8 mouse cellular contexts compared by ENCODE assay signal in genomic region chr4:132843705-132844071, GRCm38 (mm10). TPM values are rescaled to one million over a fixed set of nuclear protein-coding genes. Genes with fewer than 3 reads are reported as not detected.
DNase-seq lines count a peak whose midpoint lies in the region; ATAC-seq and TF ChIP-seq lines count a peak whose summit lies in the region.

No protein-coding gene starts in this region.

- H3K27me3 ChIP-seq in heart, postnatal 0 days (ENCODE audit: control insufficient read depth, insufficient read depth, low read length): no peaks in the 10 kb centered on the region
- H3K27me3 ChIP-seq in embryonic facial prominence, embryonic 10.5 days (replicated peaks; ENCODE audit: low read depth, poor library complexity, severe bottlenecking): no peaks in the 10 kb centered on the region
- no peaks in the 10 kb centered on the region for H3K27me3 ChIP-seq in hindbrain, postnatal 0 days (ENCODE audit: insufficient read depth, low read length)
- no peaks in the 10 kb centered on the region for H3K27me3 ChIP-seq in midbrain, embryonic 15.5 days (replicated peaks)

- peak overlapping the region; percentile 98 for H3K4me2 ChIP-seq in heart, postnatal 0 days (ENCODE audit: low read depth, low read length)
- peak overlapping the region; percentile 69 for H3K4me2 ChIP-seq in hindbrain, postnatal 0 days (ENCODE audit: low read depth, low read length)
- peak overlapping the region; percentile 82 for H3K4me2 ChIP-seq in midbrain, embryonic 15.5 days

- H3K4me3 ChIP-seq in heart, postnatal 0 days (ENCODE audit: low read depth, low read length): peak overlapping the region; percentile 81; the same call in 1 of the 2 replicates
- H3K4me3 ChIP-seq in embryonic facial prominence, embryonic 10.5 days: peak overlapping the region; percentile 91
- peak overlapping the region; percentile 62 for H3K4me3 ChIP-seq in hindbrain, postnatal 0 days (ENCODE audit: low read length)
- peak overlapping the region; percentile 88 for H3K4me3 ChIP-seq in midbrain, embryonic 15.5 days

- intact Hi-C loops in heart, postnatal 14 days (cut with DNase I): loop anchor here (5.0 kb wide), 1 partner anchor 79 kb away; the partner anchor contains the start of gene Fam76a

- no peak overlapping the region for H3K27ac ChIP-seq in heart, postnatal 0 days (ENCODE audit: low read depth)
- H3K27ac ChIP-seq in embryonic facial prominence, embryonic 10.5 days (replicated peaks): peak overlapping the region; percentile 93
- H3K27ac ChIP-seq in hindbrain, postnatal 0 days: peak overlapping the region; percentile 74
- peak overlapping the region; percentile 84 for H3K27ac ChIP-seq in midbrain, embryonic 15.5 days

- no peak for DNase-seq in heart, postnatal 0 days (ENCODE audit: low spot score)
- no peak for DNase-seq in heart, postnatal 14 days
- DNase-seq in embryonic facial prominence, embryonic 10.5 days (ENCODE audit: low spot score): no peak
- DNase-seq in hindbrain, postnatal 0 days (ENCODE audit: low spot score): no peak
- no peak for DNase-seq in spleen, postnatal 4 days (ENCODE audit: low spot score in 2 of 2)
- DNase-seq in adipocyte (ENCODE audit: low spot score): no peak

- whole genome bisulfite sequencing in heart, postnatal 0 days: 84% methylated on average over 1 of the region's 1 CpGs
- WGBS in embryonic facial prominence, embryonic 10.5 days: 66% methylated on average over 1 of the region's 1 CpGs
- 91% methylated on average over 1 of the region's 1 CpGs for WGBS in hindbrain, postnatal 0 days
- 86% methylated on average over 1 of the region's 1 CpGs for WGBS in midbrain, embryonic 15.5 days

- no peak for ATAC-seq in heart, postnatal 0 days (ENCODE audit: insufficient read depth, low read depth)
- no peak for ATAC-seq in hindbrain, postnatal 0 days
- ATAC-seq in midbrain, embryonic 15.5 days (replicated peaks): no peak
- no peak for ATAC-seq in activated CD4-positive, CD25-positive, alpha-beta regulatory T cell, adult 4 months

- H3K4me1 ChIP-seq in heart, postnatal 0 days (ENCODE audit: control insufficient read depth, insufficient read depth): peaks cover 14% of the 10 kb centered on the region
- H3K4me1 ChIP-seq in embryonic facial prominence, embryonic 10.5 days: peaks cover 19% of the 10 kb centered on the region
- H3K4me1 ChIP-seq in hindbrain, postnatal 0 days (ENCODE audit: insufficient read depth, low read length): no peaks in the 10 kb centered on the region; the same call in 1 of the 2 replicates
- peaks cover 18% of the 10 kb centered on the region for H3K4me1 ChIP-seq in midbrain, embryonic 15.5 days

- H3K9me3 ChIP-seq in heart, postnatal 0 days (replicated peaks; ENCODE audit: control insufficient read depth, low read length): no peaks in the 10 kb centered on the region
- no peaks in the 10 kb centered on the region for H3K9me3 ChIP-seq in embryonic facial prominence, embryonic 10.5 days
- no peaks in the 10 kb centered on the region for H3K9me3 ChIP-seq in hindbrain, postnatal 0 days (ENCODE audit: low read length)
- H3K9me3 ChIP-seq in midbrain, embryonic 15.5 days: no peaks in the 10 kb centered on the region

- no peak for TF ChIP-seq CTCF in heart, postnatal 0 days (IDR thresholded peaks at IDR 0.05; ENCODE audit: low read depth)
- TF ChIP-seq CTCF in hindbrain, postnatal 0 days (IDR thresholded peaks at IDR 0.05; ENCODE audit: low read depth): no peak

- peaks cover 21% of the 10 kb centered on the region for H3K36me3 ChIP-seq in heart, postnatal 0 days (replicated peaks; ENCODE audit: control insufficient read depth, insufficient read depth, low read length)
- H3K36me3 ChIP-seq in embryonic facial prominence, embryonic 10.5 days (replicated peaks): peaks cover 33% of the 10 kb centered on the region
- H3K36me3 ChIP-seq in hindbrain, postnatal 0 days (ENCODE audit: insufficient read depth, low read length): peaks cover 10% of the 10 kb centered on the region; the same call in 1 of the 2 replicates
- peaks cover 8% of the 10 kb centered on the region; the same call in 1 of the 2 replicates for H3K36me3 ChIP-seq in midbrain, embryonic 15.5 days (replicated peaks)

- TF ChIP-seq EP300 in heart, postnatal 0 days (IDR thresholded peaks at IDR 0.05; ENCODE audit: low read depth): no peak

- H3K9ac ChIP-seq in heart, postnatal 0 days (replicated peaks; ENCODE audit: low read depth, low read length): no peak overlapping the region
- peak overlapping the region; percentile 62; the same call in 1 of the 2 replicates for H3K9ac ChIP-seq in hindbrain, postnatal 0 days (replicated peaks; ENCODE audit: low read length)
- peak overlapping the region; percentile 35 for H3K9ac ChIP-seq in midbrain, embryonic 15.5 days

RNA-seq across cellular contexts. Expression of gene Ppp1r8, which starts 0.7 kb away (rescaled TPM):
- total RNA-seq in heart, postnatal 0 days (2014; rRNA removed; ENCODE audit: low replicate concordance): 36.6 and 46.2 TPM in 2 replicates
- 17.2 and 17.3 TPM in 2 replicates for polyA plus RNA-seq in heart, postnatal 0 days (2015; fragmentation: Nextera tagmentation; extraction: Ambion mirVana)
- 10 to 100 TPM; 20.4 to 21.8 TPM for total RNA-seq in heart, postnatal 14 days (2021)
- 80.3 and 81.8 TPM in 2 replicates for polyA plus RNA-seq in embryonic facial prominence, embryonic 10.5 days (2016; fragmentation: Nextera tagmentation; extraction: Ambion mirVana)
- total RNA-seq in hindbrain, postnatal 0 days (2014; rRNA removed): 47.3 and 55.8 TPM in 2 replicates
- 41.5 and 42.8 TPM in 2 replicates for polyA plus RNA-seq in hindbrain, postnatal 0 days (2015; fragmentation: Nextera tagmentation; extraction: Ambion mirVana)
- polyA plus RNA-seq in midbrain, embryonic 15.5 days (2015; fragmentation: Nextera tagmentation; extraction: Ambion mirVana): 52.8 and 59.9 TPM in 2 replicates
- polyA plus RNA-seq in activated CD4-positive, CD25-positive, alpha-beta regulatory T cell, adult 4 months (2017; shearing (Covaris generic)): 10 to 100 TPM; 25.3 to 26.3 TPM

RNA-seq across cellular contexts. Expression of gene Stx12, which starts 40.6 kb away (rescaled TPM):
- 59.7 and 65.9 TPM in 2 replicates for total RNA-seq in heart, postnatal 0 days (2014; rRNA removed; ENCODE audit: low replicate concordance)
- polyA plus RNA-seq in heart, postnatal 0 days (2015; fragmentation: Nextera tagmentation; extraction: Ambion mirVana): 46.3 and 48.5 TPM in 2 replicates
- 10 to 100 TPM; 35.8 to 38.3 TPM for total RNA-seq in heart, postnatal 14 days (2021)
- 53.5 and 58.7 TPM in 2 replicates for polyA plus RNA-seq in embryonic facial prominence, embryonic 10.5 days (2016; fragmentation: Nextera tagmentation; extraction: Ambion mirVana)
- 107 TPM in 2 replicates for total RNA-seq in hindbrain, postnatal 0 days (2014; rRNA removed)
- polyA plus RNA-seq in hindbrain, postnatal 0 days (2015; fragmentation: Nextera tagmentation; extraction: Ambion mirVana): 136 and 137 TPM in 2 replicates
- polyA plus RNA-seq in midbrain, embryonic 15.5 days (2015; fragmentation: Nextera tagmentation; extraction: Ambion mirVana): 154 and 161 TPM in 2 replicates
- 10 to 100 TPM; 33.0 to 36.2 TPM for polyA plus RNA-seq in activated CD4-positive, CD25-positive, alpha-beta regulatory T cell, adult 4 months (2017; shearing (Covaris generic))

RNA-seq across cellular contexts. Expression of gene Themis2, which starts 47.5 kb away (rescaled TPM):
- total RNA-seq in heart, postnatal 0 days (2014; rRNA removed; ENCODE audit: low replicate concordance): 0.73 and 1.2 TPM in 2 replicates
- 0.78 and 1.1 TPM in 2 replicates for polyA plus RNA-seq in heart, postnatal 0 days (2015; fragmentation: Nextera tagmentation; extraction: Ambion mirVana)
- 1 to 10 TPM; 1.5 to 1.8 TPM for total RNA-seq in heart, postnatal 14 days (2021)
- polyA plus RNA-seq in embryonic facial prominence, embryonic 10.5 days (2016; fragmentation: Nextera tagmentation; extraction: Ambion mirVana): 0.69 and 0.80 TPM in 2 replicates
- total RNA-seq in hindbrain, postnatal 0 days (2014; rRNA removed): 0.78 and 0.79 TPM in 2 replicates
- polyA plus RNA-seq in hindbrain, postnatal 0 days (2015; fragmentation: Nextera tagmentation; extraction: Ambion mirVana): 0.28 and 0.35 TPM in 2 replicates
- polyA plus RNA-seq in midbrain, embryonic 15.5 days (2015; fragmentation: Nextera tagmentation; extraction: Ambion mirVana): 0.62 and 0.65 TPM in 2 replicates
- 1 to 10 TPM in 1 of 2 experiments, under 1 TPM in 1; 0.91 to 1.0 TPM for polyA plus RNA-seq in activated CD4-positive, CD25-positive, alpha-beta regulatory T cell, adult 4 months (2017; shearing (Covaris generic))
